Mouse (Mus musculus) splenic B cell, adult 2 months (primary cell): ENCODE results near the gene Galr2.
A peak's percentile ranks its signal among the peaks of the same experiment; 100 is the strongest.
"Not testable (repeated sequence)": the region's sequence is repeated elsewhere in the genome, so short reads cannot be mapped to it uniquely, and the experiment has no call there.

Source experiments
- DNase-seq: peaks from one replicate; pipeline ENCODE4 v3.0.0-alpha.2; 2011; ENCODE audit warnings: low read depth, low spot score
- H3K27me3 ChIP-seq: 2 replicates; pipeline ENCODE4 v1.6.1; 2012; ENCODE audit warnings: mild to moderate bottlenecking, low read length, moderate library complexity, mixed read lengths; ENCODE audit not compliant: control insufficient read depth, poor library complexity, insufficient read depth, severe bottlenecking
- H3K36me3 ChIP-seq: 2 replicates; pipeline ENCODE4 v1.6.1; 2012; ENCODE audit warnings: mild to moderate bottlenecking, low read length, moderate library complexity, mixed read lengths; ENCODE audit not compliant: control insufficient read depth, poor library complexity, insufficient read depth, severe bottlenecking

Gene Galr2

DNA sequence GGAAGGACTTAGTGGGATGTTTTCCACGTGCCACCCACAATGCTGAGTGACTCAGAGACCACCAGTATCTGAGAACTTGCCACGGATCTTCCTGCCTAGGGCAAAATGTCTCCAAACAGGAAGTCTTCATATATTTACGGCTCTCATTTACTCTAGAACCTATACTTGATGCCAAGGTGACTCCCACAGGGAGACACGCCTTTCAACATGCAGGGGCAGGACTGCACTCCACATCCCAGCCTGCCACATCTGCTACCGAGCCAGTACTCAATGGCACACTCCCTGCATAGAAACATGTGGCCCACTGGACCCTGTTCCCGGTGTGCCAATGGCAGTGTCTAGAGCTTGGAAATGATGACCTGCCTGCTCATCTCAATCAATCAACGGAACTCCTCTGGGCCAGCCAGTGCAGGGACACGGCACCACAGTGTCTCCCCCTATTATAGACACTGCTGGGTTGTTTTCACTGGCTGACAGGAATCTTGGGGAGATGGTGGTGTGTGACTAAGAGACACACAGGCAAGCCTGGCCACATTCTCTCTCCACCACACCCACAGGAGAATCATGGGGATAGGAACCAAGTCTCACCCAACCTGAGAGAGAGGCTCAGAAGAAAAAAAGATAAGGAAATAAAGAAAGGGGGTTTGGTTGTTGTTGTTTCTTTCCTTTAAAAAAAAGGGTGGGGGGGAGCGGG, 24.6 kb upstream of the Galr2 start:
- no peaks in the 10 kb centered on the region for H3K27me3 ChIP-seq
- no peak for DNase-seq
- H3K36me3 ChIP-seq, result peaks cover 9% of the 10 kb centered on the region

DNA sequence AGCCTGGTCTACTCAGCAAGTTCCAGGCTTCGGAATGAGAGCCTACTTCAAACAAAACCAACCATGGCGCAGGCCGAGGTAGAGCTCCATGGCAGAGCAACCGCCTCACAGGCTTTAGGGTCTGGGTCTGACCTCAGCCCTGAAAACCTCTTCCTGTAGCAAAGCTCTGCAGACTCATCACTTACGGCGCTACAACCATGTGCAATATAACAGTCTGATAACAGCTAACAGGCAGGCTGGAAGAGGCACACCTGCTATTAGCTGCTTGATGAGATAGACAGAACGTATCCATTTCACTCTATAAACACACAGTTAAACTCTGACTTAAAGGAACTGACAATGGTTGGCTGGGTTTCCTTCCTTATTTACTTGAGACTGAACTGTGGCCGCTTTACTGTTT, 21.3 kb upstream of the Galr2 start:
- no peaks in the 10 kb centered on the region for H3K27me3 ChIP-seq
- no peak for DNase-seq
- H3K36me3 ChIP-seq, result peaks cover 16% of the 10 kb centered on the region

DNA sequence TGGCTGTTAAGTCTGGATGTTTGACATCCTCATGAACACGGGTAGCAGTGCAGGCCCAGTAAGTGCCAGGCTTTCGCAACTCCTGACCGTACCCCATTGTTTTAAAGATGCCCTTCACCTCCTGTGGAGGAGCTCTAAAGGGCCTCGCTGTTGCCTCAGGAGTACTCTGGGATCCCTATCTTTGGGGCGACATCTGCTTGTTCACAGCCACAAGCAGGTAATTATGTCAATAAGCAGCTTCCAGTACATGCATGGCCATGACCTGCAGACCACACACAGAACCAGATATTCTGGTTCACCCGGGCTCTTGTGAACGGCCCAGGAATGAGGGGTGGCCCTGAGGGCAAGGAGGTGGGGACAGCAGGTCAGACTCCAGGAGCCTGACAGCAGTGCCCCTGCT, 20.5 kb upstream of the Galr2 start:
- Histone ChIP-seq H3K27me3 (no peaks in the 10 kb centered on the region), H3K36me3 (peaks cover 18% of the 10 kb centered on the region)
- DNase-seq, result no peak

DNA sequence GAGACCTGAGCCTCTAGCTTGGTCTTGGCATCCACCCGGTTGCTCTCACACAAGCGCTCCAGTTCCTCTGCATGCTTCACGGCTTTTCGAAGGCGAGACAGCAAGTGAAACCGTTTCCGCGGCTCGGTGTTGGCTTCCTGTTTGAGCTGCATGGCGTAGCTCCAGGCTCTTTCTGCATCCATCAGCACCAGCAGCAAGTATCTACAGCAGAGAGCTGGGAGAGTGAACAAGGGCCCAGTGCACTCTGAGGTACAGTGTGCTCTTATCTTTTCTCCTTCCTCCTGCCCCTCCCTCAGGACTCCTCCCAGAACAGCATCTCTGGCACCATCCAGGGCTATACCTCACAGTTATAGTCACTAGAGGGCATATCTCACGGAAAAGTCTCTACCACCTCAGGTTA, 15.4 kb upstream of the Galr2 start:
- DNase-seq, result peak; percentile 46

DNA sequence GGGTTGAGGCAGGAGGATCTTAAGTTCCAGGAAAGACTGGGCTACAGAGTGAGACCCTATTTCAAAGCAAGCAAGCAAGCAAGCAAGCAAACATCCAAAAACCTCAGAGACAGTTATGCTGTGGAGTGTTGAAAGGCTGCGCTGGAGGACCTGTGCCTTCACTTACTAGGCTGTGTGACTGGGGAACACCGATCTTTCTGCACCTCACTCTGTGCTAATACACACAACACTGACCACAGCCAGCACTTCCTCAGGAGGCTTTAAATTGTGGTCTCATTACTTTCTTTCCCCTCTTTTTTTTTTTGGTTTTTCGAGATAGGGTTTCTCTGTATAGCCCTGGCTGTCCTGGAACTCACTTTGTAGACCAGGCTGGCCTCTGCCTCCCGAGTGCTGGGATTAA, 14.9 kb upstream of the Galr2 start:
- DNase-seq, result no peak

More for the DNA sequence above, 15.4 kb upstream of the Galr2 start:
- Histone ChIP-seq H3K27me3 (no peaks in the 10 kb centered on the region), H3K36me3 (peaks cover 25% of the 10 kb centered on the region)

DNA sequence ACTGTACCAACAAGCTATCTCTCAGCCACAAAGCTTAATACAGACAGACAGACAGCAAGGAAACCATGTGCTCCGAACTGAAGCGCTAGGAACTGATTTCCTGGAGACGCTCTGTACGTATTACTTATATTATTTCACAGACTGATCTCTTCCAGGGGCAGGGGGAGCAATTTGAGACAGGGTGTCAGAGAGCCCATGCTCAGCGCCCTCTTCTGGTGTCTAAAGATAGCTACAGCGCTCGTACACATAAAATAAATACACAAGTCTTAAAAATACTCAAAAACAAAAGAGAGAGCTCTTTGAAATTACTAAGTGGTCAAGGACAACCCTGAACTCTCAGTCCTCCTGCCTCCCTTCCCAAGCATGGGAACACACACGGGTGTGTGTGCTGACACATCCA, 13.1 kb upstream of the Galr2 start:
- no peaks in the 10 kb centered on the region for H3K27me3 ChIP-seq
- H3K36me3 ChIP-seq, result peaks cover 23% of the 10 kb centered on the region
- DNase-seq, result peak; percentile 24

More for the DNA sequence above, 14.9 kb upstream of the Galr2 start:
- Histone ChIP-seq H3K27me3 (no peaks in the 10 kb centered on the region), H3K36me3 (peaks cover 21% of the 10 kb centered on the region)

DNA sequence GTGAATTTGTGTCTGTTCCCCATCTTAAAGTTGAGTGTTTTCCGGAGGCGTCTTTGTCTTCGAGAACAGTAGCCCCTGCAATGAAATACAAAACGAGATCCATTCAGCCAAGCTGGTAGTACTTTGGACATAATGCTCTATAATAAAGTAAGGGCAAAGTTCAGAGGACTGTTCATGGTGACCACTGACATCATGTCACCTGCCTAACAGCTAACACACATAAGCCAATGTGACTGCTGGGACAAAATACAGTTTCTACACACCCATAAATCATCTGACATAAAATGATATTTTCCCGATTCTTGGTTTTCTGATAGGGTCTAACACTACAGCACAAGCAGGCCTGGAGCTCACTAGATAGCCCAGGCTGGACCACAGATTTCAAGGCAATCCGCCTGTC, 12.4 kb upstream of the Galr2 start:
- H3K27me3 ChIP-seq, result no peaks in the 10 kb centered on the region

DNA sequence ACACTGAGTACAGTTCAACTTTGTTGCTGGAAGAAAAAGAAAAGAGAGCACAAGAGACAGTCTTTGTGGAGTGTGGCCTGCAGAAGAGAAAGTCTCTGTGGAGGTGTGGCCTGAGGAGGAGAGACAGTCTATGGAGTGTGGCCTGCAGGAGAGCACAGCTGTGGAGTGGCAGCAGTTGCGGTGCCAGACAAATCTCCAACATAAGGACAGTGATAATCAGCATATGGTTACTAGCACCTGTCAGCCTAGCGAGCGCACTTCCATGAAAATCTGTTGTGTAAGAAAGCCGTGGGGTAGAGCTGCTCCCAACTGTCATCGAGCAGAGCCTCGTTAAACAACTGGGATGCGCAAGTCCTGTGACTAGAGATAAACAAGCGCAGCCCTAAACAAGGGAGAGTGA, 11.2 kb upstream of the Galr2 start:
- peaks cover 13% of the 10 kb centered on the region for H3K36me3 ChIP-seq
- no peaks in the 10 kb centered on the region for H3K27me3 ChIP-seq
- DNase-seq, result no peak

More for the DNA sequence above, 12.4 kb upstream of the Galr2 start:
- no peak for DNase-seq
- peaks cover 21% of the 10 kb centered on the region for H3K36me3 ChIP-seq

DNA sequence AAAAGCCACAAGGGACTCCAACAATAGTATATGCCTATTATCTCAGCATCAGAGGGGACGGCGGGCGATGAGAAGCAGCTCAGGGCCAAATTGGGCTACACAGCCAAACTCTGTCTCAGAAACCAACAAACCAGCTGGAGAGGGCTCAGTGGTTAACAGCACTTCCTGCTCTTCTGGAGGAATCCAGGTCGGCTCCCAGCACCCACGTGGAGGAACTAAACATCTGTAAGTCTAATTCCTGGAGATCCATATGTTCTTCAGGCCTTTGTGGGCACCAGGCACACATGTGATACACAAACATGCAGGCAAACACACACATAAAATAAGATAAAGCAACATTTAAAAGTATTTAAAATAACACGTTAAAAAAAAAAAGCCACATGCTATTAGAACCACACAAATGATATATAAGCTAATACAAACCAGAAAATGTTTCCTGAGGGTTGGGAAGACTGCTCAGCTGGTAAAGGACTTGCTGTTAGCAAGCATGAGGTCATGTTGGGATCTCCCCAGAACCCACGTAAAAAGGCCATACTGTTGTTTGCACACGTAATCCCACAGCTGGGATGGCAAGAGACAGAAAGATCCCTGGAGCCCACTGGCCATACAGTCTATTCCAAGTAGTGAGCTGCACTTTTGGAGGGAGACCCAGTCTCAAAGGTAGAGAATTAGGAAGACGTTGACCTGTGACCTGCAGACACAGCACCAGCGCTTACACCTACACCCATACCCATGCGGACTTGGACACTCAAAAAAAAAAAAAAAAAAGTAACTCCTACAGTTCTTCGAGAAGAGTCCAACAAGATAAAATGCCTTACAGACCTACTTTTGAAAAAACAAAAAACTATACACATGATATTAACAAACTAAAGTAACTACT, 7.9 kb upstream of the Galr2 start:
- Histone ChIP-seq H3K36me3 (peaks cover 5% of the 10 kb centered on the region), H3K27me3 (no peaks in the 10 kb centered on the region)
- DNase-seq, result no peak

DNA sequence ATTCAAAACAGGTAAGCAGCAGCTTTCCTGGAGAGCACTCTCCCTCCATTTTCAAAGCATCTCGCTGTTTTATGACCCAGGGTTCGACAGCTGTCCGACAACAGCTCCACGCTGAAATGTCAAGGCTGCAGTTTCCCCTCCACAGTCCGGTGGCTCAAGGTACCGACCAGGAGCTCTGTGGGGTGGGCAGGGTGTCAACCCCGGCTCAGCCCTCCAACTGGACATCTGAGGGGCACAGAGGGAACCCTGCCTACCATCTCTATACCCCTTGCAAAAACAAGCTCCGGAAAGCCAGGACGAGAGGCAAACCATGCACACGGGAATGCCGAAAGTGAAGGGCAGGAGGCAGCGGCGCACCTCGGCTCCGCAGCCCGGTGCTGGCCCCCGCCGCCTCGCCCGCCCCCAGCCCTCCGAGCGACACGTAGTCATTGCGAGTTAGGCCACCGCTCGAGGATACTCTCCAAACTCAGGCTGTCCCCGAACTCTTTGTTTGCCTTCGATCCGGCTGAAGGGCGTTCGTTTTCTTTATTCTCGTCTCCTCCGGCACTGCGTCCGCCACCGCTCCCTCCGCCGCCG, 7.2 kb upstream of the Galr2 start:
- no peak for DNase-seq
- no peaks in the 10 kb centered on the region for H3K27me3 ChIP-seq

DNA sequence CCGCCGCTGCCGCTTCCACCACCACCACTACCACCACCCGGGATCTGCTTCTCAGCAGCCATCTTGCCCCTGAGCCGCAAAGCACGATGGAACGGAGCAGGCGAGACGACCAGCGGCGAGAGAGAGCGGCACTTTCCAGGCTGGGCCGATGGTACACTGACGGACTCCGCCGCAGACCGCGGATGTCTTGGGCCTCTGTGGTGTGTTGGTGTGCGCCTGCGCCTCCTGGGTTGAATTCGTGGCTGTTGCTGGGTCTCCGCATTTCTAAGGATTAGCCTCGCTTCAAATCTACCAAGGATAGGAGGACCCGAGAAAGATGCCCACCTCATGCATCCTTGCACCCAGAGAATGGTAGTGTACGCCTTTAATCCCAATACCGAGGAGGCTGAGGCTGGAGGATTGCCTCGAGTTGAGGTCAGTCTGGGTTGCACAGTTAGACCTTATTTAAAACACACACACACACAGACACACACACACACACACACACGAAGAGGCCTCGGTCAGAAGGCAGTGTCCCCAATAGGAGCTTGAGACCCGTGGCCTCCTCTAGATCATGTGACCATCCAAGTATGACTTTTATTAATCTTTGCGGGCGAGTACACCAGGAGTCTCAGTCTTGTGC, 6.6 kb upstream of the Galr2 start, which contains the start of gene Srp68:
Srp68 (minus strand) TSS at position 173 of the 622 bp plus-strand sequence.
- Histone ChIP-seq H3K36me3 (peaks cover 3% of the 10 kb centered on the region), H3K27me3 (no peaks in the 10 kb centered on the region)
- DNase-seq, result peak; percentile 89

More for the DNA sequence above, 7.2 kb upstream of the Galr2 start:
- H3K36me3 ChIP-seq, result peaks cover 5% of the 10 kb centered on the region

DNA sequence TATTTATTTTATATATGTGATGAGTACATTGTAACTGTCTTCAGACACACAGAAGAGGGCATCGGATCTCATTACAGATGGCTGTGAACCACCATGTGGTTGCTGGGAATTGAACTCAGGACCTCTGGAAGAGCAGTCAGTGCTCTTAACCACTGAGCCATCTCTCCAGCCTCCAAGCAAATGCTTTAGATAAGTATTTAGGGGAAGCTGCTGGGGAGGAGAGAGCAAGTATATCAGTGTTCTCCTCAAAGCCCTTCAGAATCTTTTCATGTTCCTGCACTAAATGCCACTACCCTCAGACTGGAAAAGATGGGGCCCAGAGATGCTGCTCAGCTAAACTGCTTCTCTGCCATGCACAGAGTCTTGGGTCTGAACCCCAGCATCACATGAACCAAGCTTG, 3.6 kb upstream of the Galr2 start:
- H3K27me3 ChIP-seq, DNase-seq, H3K36me3 ChIP-seq: not testable (repeated sequence)

DNA sequence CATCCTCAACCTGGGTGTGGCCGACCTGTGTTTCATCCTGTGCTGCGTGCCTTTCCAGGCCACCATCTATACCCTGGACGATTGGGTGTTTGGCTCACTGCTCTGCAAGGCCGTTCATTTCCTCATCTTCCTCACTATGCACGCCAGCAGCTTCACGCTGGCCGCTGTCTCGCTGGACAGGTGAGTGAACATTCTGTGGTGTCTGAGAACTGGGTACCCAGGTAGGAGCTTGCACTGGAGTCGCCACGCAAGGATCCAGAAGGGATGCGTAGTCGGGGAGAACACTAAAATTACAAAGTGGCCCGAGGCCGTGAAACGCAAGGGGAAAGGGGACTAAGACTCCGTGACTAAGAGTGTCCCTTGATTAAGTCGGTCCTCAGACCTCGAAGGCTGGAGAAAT, 932 bp downstream of the Galr2 start:
- Histone ChIP-seq H3K36me3 (no peaks in the 10 kb centered on the region), H3K27me3 (no peaks in the 10 kb centered on the region)
- DNase-seq, result no peak

DNA sequence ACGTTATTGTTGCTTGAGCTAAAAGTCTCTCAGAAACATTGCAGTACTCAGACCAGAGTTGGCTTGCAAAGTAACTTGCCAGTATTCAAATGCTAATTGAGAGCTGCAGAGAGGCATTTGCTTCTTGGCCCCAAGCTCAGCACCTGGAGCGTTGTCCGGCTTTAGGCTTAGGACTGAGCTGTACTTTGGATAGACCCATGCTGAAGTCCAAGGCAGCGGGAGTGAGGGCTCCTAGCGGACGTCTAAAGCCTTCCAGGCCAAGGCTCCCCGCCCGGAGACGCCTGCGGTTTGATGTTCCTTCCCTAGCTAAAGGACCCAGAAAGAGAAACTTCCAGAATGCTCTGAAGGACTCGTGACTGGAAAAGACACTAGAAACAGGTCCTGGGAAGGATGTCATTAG, 1.4 kb downstream of the Galr2 start:
- peak; percentile 44 for DNase-seq

More for the DNA sequence above, 1.4 kb downstream of the Galr2 start:
- H3K27me3 ChIP-seq, result no peaks in the 10 kb centered on the region
- H3K36me3 ChIP-seq, result no peaks in the 10 kb centered on the region
